Mouse (Mus musculus): ENCODE data around the gene Tmem54.

- no peak for TF ChIP-seq CTCF (IDR thresholded peaks at IDR 0.05; ENCODE audit: low read depth, low read length)
- no peak for TF ChIP-seq POLR2A (IDR thresholded peaks at IDR 0.05; ENCODE audit: borderline replicate concordance, low read depth, low read length)
Observed at GRCm38 (mm10) chr4:129130755-129131303, 25.5 kb downstream of the Tmem54 start.
